Mouse (Mus musculus): ENCODE results near the gene Noa1. TPM values are rescaled to one million over a fixed set of nuclear protein-coding genes. Genes with fewer than 3 reads are reported as not detected.
A peak's percentile ranks its signal among the peaks of the same experiment; 100 is the strongest.

Noa1 gene
- polyA plus RNA-seq, 1 experiment from 2014 or later = 35.3 TPM

- WGBS = under 1% methylated on average over 63 of the region's 78 CpGs
- peak within 1 kb of the TSS; percentile 82 for H3K9ac ChIP-seq
- peak within 1 kb of the TSS; percentile 61 for H3K4me2 ChIP-seq (replicated peaks)
- H3K36me3 ChIP-seq = peaks cover 3% of the 10 kb centered on the region; the same call in 1 of the 2 replicates
- no peaks in the 10 kb centered on the region for H3K27me3 ChIP-seq (replicated peaks)
- no peaks in the 10 kb centered on the region for H3K9me3 ChIP-seq
- H3K4me1 ChIP-seq (replicated peaks) = no peaks in the 10 kb centered on the region; the same call in 1 of the 2 replicates
- H3K27ac ChIP-seq = peak within 1 kb of the TSS; percentile 98
- ATAC-seq = peak; percentile 91
- H3K4me3 ChIP-seq (replicated peaks) = peak within 1 kb of the TSS; percentile 96
Observed at GRCm38 (mm10) chr5:77265081-77265670, 44.7 kb downstream of the Noa1 start, which contains the start of gene Rest. TSS of gene Rest (plus strand) at chr5:77265491.

- Histone ChIP-seq H3K27me3 (replicated peaks) (no peaks in the 10 kb centered on the region), H3K36me3 (no peaks in the 10 kb centered on the region), H3K9me3 (no peaks in the 10 kb centered on the region), H3K4me1 (replicated peaks) (no peaks in the 10 kb centered on the region), H3K9ac (no peak overlapping the region), H3K4me2 (replicated peaks) (no peak overlapping the region), H3K4me3 (replicated peaks) (no peak overlapping the region), H3K27ac (no peak overlapping the region)
- WGBS = 90% methylated on average over 5 of the region's 5 CpGs
- no peak for ATAC-seq
Observed at GRCm38 (mm10) chr5:77262105-77262504, 47.8 kb downstream of the Noa1 start.

- ATAC-seq = no peak
- WGBS = 81% methylated on average over 4 of the region's 4 CpGs
- Histone ChIP-seq H3K4me2 (replicated peaks) (no peak overlapping the region), H3K4me3 (replicated peaks) (no peak overlapping the region), H3K36me3 (no peaks in the 10 kb centered on the region), H3K27me3 (replicated peaks) (no peaks in the 10 kb centered on the region), H3K27ac (no peak overlapping the region), H3K9me3 (no peaks in the 10 kb centered on the region), H3K9ac (no peak overlapping the region), H3K4me1 (replicated peaks) (no peaks in the 10 kb centered on the region)
Observed at GRCm38 (mm10) chr5:77261137-77261536, 48.7 kb downstream of the Noa1 start.

- Histone ChIP-seq H3K4me3 (replicated peaks) (no peak overlapping the region), H3K36me3 (no peaks in the 10 kb centered on the region), H3K4me1 (replicated peaks) (no peaks in the 10 kb centered on the region), H3K9ac (no peak overlapping the region), H3K27me3 (replicated peaks) (no peaks in the 10 kb centered on the region), H3K4me2 (replicated peaks) (no peak overlapping the region), H3K9me3 (no peaks in the 10 kb centered on the region), H3K27ac (no peak overlapping the region)
- WGBS = 49% methylated on average over 6 of the region's 6 CpGs
- ATAC-seq = no peak
Observed at GRCm38 (mm10) chr5:77260141-77260540, 49.7 kb downstream of the Noa1 start.

- Histone ChIP-seq H3K36me3 (no peaks in the 10 kb centered on the region), H3K4me1 (replicated peaks) (no peaks in the 10 kb centered on the region), H3K9me3 (no peaks in the 10 kb centered on the region), H3K4me2 (replicated peaks) (no peak overlapping the region), H3K4me3 (replicated peaks) (no peak overlapping the region), H3K27me3 (replicated peaks) (no peaks in the 10 kb centered on the region), H3K9ac (no peak overlapping the region), H3K27ac (no peak overlapping the region)
- ATAC-seq = no peak
Observed at GRCm38 (mm10) chr5:77259315-77259714, 50.6 kb downstream of the Noa1 start.

GRCm38 (mm10) chr5:77257603-77258002 lies 52.3 kb downstream of the Noa1 start:
- no peaks in the 10 kb centered on the region for H3K36me3 ChIP-seq
- no peaks in the 10 kb centered on the region for H3K27me3 ChIP-seq (replicated peaks)
- H3K4me3 ChIP-seq (replicated peaks) = no peak overlapping the region
- no peaks in the 10 kb centered on the region for H3K9me3 ChIP-seq
- H3K9ac ChIP-seq = no peak overlapping the region
- H3K4me2 ChIP-seq (replicated peaks) = no peak overlapping the region
- WGBS = 76% methylated on average over 3 of the region's 3 CpGs
- ATAC-seq = no peak
- no peaks in the 10 kb centered on the region; the same call in 1 of the 2 replicates for H3K4me1 ChIP-seq (replicated peaks)
- H3K27ac ChIP-seq = no peak overlapping the region

- Histone ChIP-seq H3K4me1 (replicated peaks) (no peaks in the 10 kb centered on the region; the same call in 1 of the 2 replicates), H3K4me3 (replicated peaks) (no peak overlapping the region), H3K36me3 (no peaks in the 10 kb centered on the region), H3K9me3 (no peaks in the 10 kb centered on the region), H3K27me3 (replicated peaks) (no peaks in the 10 kb centered on the region), H3K9ac (no peak overlapping the region), H3K27ac (no peak overlapping the region), H3K4me2 (replicated peaks) (no peak overlapping the region)
- 59% methylated on average over 3 of the region's 3 CpGs for WGBS
- ATAC-seq = no peak
Observed at GRCm38 (mm10) chr5:77254402-77254801, 55.5 kb downstream of the Noa1 start.

- no peaks in the 10 kb centered on the region for H3K36me3 ChIP-seq
- ATAC-seq = no peak
- 79% methylated on average over 1 of the region's 1 CpGs for WGBS
- H3K9ac ChIP-seq = no peak overlapping the region
- H3K27ac ChIP-seq = no peak overlapping the region
- H3K9me3 ChIP-seq = no peaks in the 10 kb centered on the region
- H3K27me3 ChIP-seq (replicated peaks) = no peaks in the 10 kb centered on the region
- H3K4me3 ChIP-seq (replicated peaks) = no peak overlapping the region
- H3K4me2 ChIP-seq (replicated peaks) = no peak overlapping the region
- H3K4me1 ChIP-seq (replicated peaks) = no peaks in the 10 kb centered on the region; the same call in 1 of the 2 replicates
Observed at GRCm38 (mm10) chr5:77253154-77253553, 56.7 kb downstream of the Noa1 start.

GRCm38 (mm10) chr5:77252115-77252827 lies 57.6 kb downstream of the Noa1 start:
- Histone ChIP-seq H3K4me2 (replicated peaks) (no peak overlapping the region), H3K27me3 (replicated peaks) (no peaks in the 10 kb centered on the region), H3K9ac (no peak overlapping the region), H3K9me3 (no peaks in the 10 kb centered on the region), H3K36me3 (no peaks in the 10 kb centered on the region), H3K4me3 (replicated peaks) (no peak overlapping the region), H3K4me1 (replicated peaks) (no peaks in the 10 kb centered on the region; the same call in 1 of the 2 replicates), H3K27ac (no peak overlapping the region)
- WGBS = 70% methylated on average over 8 of the region's 8 CpGs
- no peak for ATAC-seq

GRCm38 (mm10) chr5:77251656-77252055 lies 58.2 kb downstream of the Noa1 start:
- H3K9me3 ChIP-seq = no peaks in the 10 kb centered on the region
- H3K27ac ChIP-seq = no peak overlapping the region
- H3K4me3 ChIP-seq (replicated peaks) = no peak overlapping the region
- H3K27me3 ChIP-seq (replicated peaks) = no peaks in the 10 kb centered on the region
- no peak overlapping the region for H3K4me2 ChIP-seq (replicated peaks)
- no peaks in the 10 kb centered on the region; the same call in 1 of the 2 replicates for H3K4me1 ChIP-seq (replicated peaks)
- H3K36me3 ChIP-seq = no peaks in the 10 kb centered on the region
- ATAC-seq = no peak
- H3K9ac ChIP-seq = no peak overlapping the region
- 31% methylated on average over 5 of the region's 5 CpGs for WGBS

- peaks cover 2% of the 10 kb centered on the region for H3K4me1 ChIP-seq (replicated peaks)
- H3K36me3 ChIP-seq = no peaks in the 10 kb centered on the region
- ATAC-seq = no peak
- H3K9me3 ChIP-seq = no peaks in the 10 kb centered on the region
- no peaks in the 10 kb centered on the region for H3K27me3 ChIP-seq (replicated peaks)
- WGBS = 74% methylated on average over 9 of the region's 9 CpGs
- no peak overlapping the region for H3K9ac ChIP-seq
- H3K4me3 ChIP-seq (replicated peaks) = no peak overlapping the region
- no peak overlapping the region for H3K4me2 ChIP-seq (replicated peaks)
- no peak overlapping the region for H3K27ac ChIP-seq
Observed at GRCm38 (mm10) chr5:77250083-77250482, 59.8 kb downstream of the Noa1 start.

- peaks cover 2% of the 10 kb centered on the region; the same call in 1 of the 2 replicates for H3K4me1 ChIP-seq (replicated peaks)
- H3K9ac ChIP-seq = peak overlapping the region; percentile 1; the same call in 1 of the 2 replicates
- peak overlapping the region; percentile 17 for H3K4me3 ChIP-seq (replicated peaks)
- H3K9me3 ChIP-seq = no peaks in the 10 kb centered on the region
- peak overlapping the region; percentile 51 for H3K4me2 ChIP-seq (replicated peaks)
- H3K36me3 ChIP-seq = no peaks in the 10 kb centered on the region
- 22% methylated on average over 26 of the region's 26 CpGs for WGBS
- H3K27ac ChIP-seq = no peak overlapping the region
- H3K27me3 ChIP-seq (replicated peaks) = no peaks in the 10 kb centered on the region
- ATAC-seq = peak; percentile 68
Observed at GRCm38 (mm10) chr5:77245787-77246671, 63.9 kb downstream of the Noa1 start.

Data from intestine, embryonic 15.5 days (tissue).